Mouse (Mus musculus): ENCODE results near the gene Tmem176b.

- TF ChIP-seq MAFK (IDR thresholded peaks at IDR 0.05; ENCODE audit: insufficient read depth, low read depth, low read length), result no peak
- no peak for TF ChIP-seq ZC3H11A (IDR thresholded peaks at IDR 0.05; ENCODE audit: borderline replicate concordance, low read depth, low read length)
Measured at GRCm38 (mm10) chr6:48831141-48831540, 10.2 kb downstream of the Tmem176b start.
